Mouse (Mus musculus): Measurements from ENCODE around the gene Afdn. TPM values are rescaled to one million over a fixed set of nuclear protein-coding genes. Genes with fewer than 3 reads are reported as not detected.

Afdn gene
- polyA plus RNA-seq, 1 experiment, result 11.6 TPM

DNA sequence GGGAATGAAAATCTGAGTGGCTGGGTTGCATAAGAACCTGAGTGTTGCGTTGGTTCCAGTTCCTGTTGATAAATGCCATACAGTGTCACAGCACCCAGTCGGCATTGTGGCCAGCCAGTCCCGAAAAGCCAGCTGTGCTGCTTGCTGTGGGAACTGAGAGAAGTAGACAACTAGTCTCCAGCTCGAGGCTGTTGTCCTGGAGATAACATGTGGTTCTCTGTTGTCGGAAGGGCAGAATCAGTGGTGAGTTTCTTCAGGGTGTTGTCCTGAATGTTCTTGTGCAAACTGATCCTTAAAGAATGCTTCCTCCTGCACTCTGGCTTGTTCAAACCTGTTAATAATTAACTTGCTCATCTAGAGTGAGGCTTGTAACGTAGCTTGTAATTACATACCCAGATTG, 107.1 kb downstream of the Afdn start:
- Histone ChIP-seq H3K27me3 (ENCODE audit: control insufficient read depth, insufficient read depth, low read length) (no peaks in the 10 kb centered on the region), H3K27ac (ENCODE audit: control insufficient read depth, insufficient read depth, low read length) (no peak overlapping the region), H3K36me3 (ENCODE audit: control insufficient read depth, insufficient read depth, low read length) (no peaks in the 10 kb centered on the region), H3K4me1 (replicated peaks; ENCODE audit: control insufficient read depth, insufficient read depth, low read length) (no peaks in the 10 kb centered on the region), H3K4me3 (ENCODE audit: control insufficient read depth, insufficient read depth, low read length) (no peak overlapping the region)
- 85% methylated on average over 6 of the region's 6 CpGs for WGBS
- TF ChIP-seq CTCF (IDR thresholded peaks at IDR 0.05; ENCODE audit: borderline replicate concordance, control insufficient read depth, extremely low read depth, insufficient read depth, low read length, poor library complexity), result no peak
- no peak for TF ChIP-seq POLR2A (IDR thresholded peaks at IDR 0.05; ENCODE audit: control insufficient read depth, extremely low read depth, insufficient read depth, low read length, poor library complexity)
- no peak for DNase-seq

DNA sequence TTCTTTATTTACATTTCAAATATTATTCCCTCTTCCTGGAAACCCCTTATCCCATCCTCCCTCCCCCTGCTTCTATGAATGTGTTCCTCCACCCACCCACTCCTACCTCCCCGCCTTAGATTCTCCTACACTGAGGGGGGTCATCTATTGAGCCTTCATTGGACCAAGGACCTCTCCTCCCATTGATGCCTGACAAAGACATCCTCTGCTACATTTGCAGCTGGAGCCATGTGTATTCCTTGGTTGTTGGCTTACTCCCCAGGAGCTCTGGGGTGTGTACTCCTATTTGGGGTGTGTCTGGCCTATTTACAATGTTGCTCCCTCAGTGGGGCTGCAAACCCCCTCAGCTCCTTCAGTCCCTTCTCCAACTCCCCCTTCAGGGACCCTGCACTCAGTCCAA, 109.9 kb downstream of the Afdn start:
- H3K27ac ChIP-seq (ENCODE audit: control insufficient read depth, insufficient read depth, low read length), result no peak overlapping the region
- H3K27me3 ChIP-seq (ENCODE audit: control insufficient read depth, insufficient read depth, low read length), result no peaks in the 10 kb centered on the region
- WGBS, result 92% methylated on average over 1 of the region's 1 CpGs
- TF ChIP-seq POLR2A (IDR thresholded peaks at IDR 0.05; ENCODE audit: control insufficient read depth, extremely low read depth, insufficient read depth, low read length, poor library complexity), result no peak
- no peak for TF ChIP-seq CTCF (IDR thresholded peaks at IDR 0.05; ENCODE audit: borderline replicate concordance, control insufficient read depth, extremely low read depth, insufficient read depth, low read length, poor library complexity)
- no peaks in the 10 kb centered on the region for H3K36me3 ChIP-seq (ENCODE audit: control insufficient read depth, insufficient read depth, low read length)
- no peaks in the 10 kb centered on the region for H3K4me1 ChIP-seq (replicated peaks; ENCODE audit: control insufficient read depth, insufficient read depth, low read length)
- H3K4me3 ChIP-seq (ENCODE audit: control insufficient read depth, insufficient read depth, low read length), result no peak overlapping the region
- no peak for DNase-seq

GRCm38 (mm10) chr17:13874245-13874644, 113.9 kb downstream of the Afdn start:
- Histone ChIP-seq H3K27ac (ENCODE audit: control insufficient read depth, insufficient read depth, low read length) (no peak overlapping the region), H3K4me3 (ENCODE audit: control insufficient read depth, insufficient read depth, low read length) (no peak overlapping the region), H3K4me1 (replicated peaks; ENCODE audit: control insufficient read depth, insufficient read depth, low read length) (no peaks in the 10 kb centered on the region), H3K36me3 (ENCODE audit: control insufficient read depth, insufficient read depth, low read length) (no peaks in the 10 kb centered on the region), H3K27me3 (ENCODE audit: control insufficient read depth, insufficient read depth, low read length) (no peaks in the 10 kb centered on the region)
- TF ChIP-seq POLR2A (IDR thresholded peaks at IDR 0.05; ENCODE audit: control insufficient read depth, extremely low read depth, insufficient read depth, low read length, poor library complexity), result no peak
- TF ChIP-seq CTCF (IDR thresholded peaks at IDR 0.05; ENCODE audit: borderline replicate concordance, control insufficient read depth, extremely low read depth, insufficient read depth, low read length, poor library complexity), result no peak
- 95% methylated on average over 1 of the region's 1 CpGs for WGBS
- DNase-seq, result no peak

DNA sequence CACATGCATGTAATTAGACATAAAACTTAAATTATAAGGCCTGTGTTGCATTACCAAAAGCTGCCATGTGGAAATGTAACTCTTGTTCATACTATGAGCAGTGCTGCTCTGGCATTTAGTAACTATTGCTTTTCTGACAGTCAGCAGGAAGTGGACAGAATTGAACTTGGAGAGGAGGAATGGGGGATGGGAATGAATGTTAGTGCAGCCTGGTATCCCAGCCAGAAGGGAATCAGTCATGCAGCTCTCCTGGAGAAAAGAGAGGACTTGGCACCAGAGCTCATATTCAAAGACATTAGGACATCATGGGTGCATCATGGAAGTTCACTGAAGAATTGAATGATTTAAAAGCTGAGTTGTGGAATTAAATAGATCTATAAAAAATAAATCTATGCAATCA, 117.1 kb downstream of the Afdn start:
- H3K4me3 ChIP-seq (ENCODE audit: control insufficient read depth, insufficient read depth, low read length), result no peak overlapping the region
- no peak for TF ChIP-seq CTCF (IDR thresholded peaks at IDR 0.05; ENCODE audit: borderline replicate concordance, control insufficient read depth, extremely low read depth, insufficient read depth, low read length, poor library complexity)
- no peak for TF ChIP-seq POLR2A (IDR thresholded peaks at IDR 0.05; ENCODE audit: control insufficient read depth, extremely low read depth, insufficient read depth, low read length, poor library complexity)
- H3K27ac ChIP-seq (ENCODE audit: control insufficient read depth, insufficient read depth, low read length), result no peak overlapping the region
- no peak for DNase-seq
- H3K4me1 ChIP-seq (replicated peaks; ENCODE audit: control insufficient read depth, insufficient read depth, low read length), result no peaks in the 10 kb centered on the region
- no peaks in the 10 kb centered on the region for H3K36me3 ChIP-seq (ENCODE audit: control insufficient read depth, insufficient read depth, low read length)
- H3K27me3 ChIP-seq (ENCODE audit: control insufficient read depth, insufficient read depth, low read length), result no peaks in the 10 kb centered on the region

- DNase-seq, result no peak
- H3K4me1 ChIP-seq (replicated peaks; ENCODE audit: control insufficient read depth, insufficient read depth, low read length), result no peaks in the 10 kb centered on the region
- no peak overlapping the region for H3K27ac ChIP-seq (ENCODE audit: control insufficient read depth, insufficient read depth, low read length)
- H3K36me3 ChIP-seq (ENCODE audit: control insufficient read depth, insufficient read depth, low read length), result no peaks in the 10 kb centered on the region
- H3K27me3 ChIP-seq (ENCODE audit: control insufficient read depth, insufficient read depth, low read length), result no peaks in the 10 kb centered on the region
- TF ChIP-seq POLR2A (IDR thresholded peaks at IDR 0.05; ENCODE audit: control insufficient read depth, extremely low read depth, insufficient read depth, low read length, poor library complexity) (no peak), CTCF (IDR thresholded peaks at IDR 0.05; ENCODE audit: borderline replicate concordance, control insufficient read depth, extremely low read depth, insufficient read depth, low read length, poor library complexity) (no peak)
- H3K4me3 ChIP-seq (ENCODE audit: control insufficient read depth, insufficient read depth, low read length), result no peak overlapping the region
- WGBS, result 85% methylated on average over 1 of the region's 1 CpGs
Measured at GRCm38 (mm10) chr17:13879731-13880130, 119.4 kb downstream of the Afdn start.

DNA sequence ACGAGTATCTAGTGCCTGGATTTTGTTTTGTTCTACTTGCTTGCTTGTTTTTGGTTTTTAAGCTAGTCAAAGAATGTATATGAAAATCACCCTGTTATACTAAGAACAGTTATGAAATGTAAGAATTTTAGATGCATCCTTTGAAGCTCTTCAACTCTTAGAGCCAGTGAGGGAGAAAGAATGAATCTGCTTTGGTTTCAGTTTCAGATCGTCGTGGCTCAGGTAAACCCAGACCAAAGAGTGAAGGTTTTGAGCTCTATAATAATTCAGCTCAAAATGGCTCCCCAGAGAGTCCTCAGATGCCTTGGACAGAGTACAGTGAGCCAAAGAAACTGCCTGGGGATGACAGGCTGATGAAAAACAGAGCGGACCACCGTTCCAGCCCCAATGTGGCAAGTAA, 123.2 kb downstream of the Afdn start:
- no peaks in the 10 kb centered on the region for H3K4me1 ChIP-seq (replicated peaks; ENCODE audit: control insufficient read depth, insufficient read depth, low read length)
- no peaks in the 10 kb centered on the region for H3K27me3 ChIP-seq (ENCODE audit: control insufficient read depth, insufficient read depth, low read length)
- no peak overlapping the region for H3K4me3 ChIP-seq (ENCODE audit: control insufficient read depth, insufficient read depth, low read length)
- DNase-seq, result no peak
- no peaks in the 10 kb centered on the region for H3K36me3 ChIP-seq (ENCODE audit: control insufficient read depth, insufficient read depth, low read length)
- 88% methylated on average over 5 of the region's 5 CpGs for WGBS
- H3K27ac ChIP-seq (ENCODE audit: control insufficient read depth, insufficient read depth, low read length), result no peak overlapping the region
- TF ChIP-seq CTCF (IDR thresholded peaks at IDR 0.05; ENCODE audit: borderline replicate concordance, control insufficient read depth, extremely low read depth, insufficient read depth, low read length, poor library complexity) (no peak), POLR2A (IDR thresholded peaks at IDR 0.05; ENCODE audit: control insufficient read depth, extremely low read depth, insufficient read depth, low read length, poor library complexity) (no peak)

GRCm38 (mm10) chr17:13889818-13890434, 129.6 kb downstream of the Afdn start:
- no peak for DNase-seq
- 95% methylated on average over 7 of the region's 7 CpGs for WGBS
- Histone ChIP-seq H3K27ac (ENCODE audit: control insufficient read depth, insufficient read depth, low read length) (no peak overlapping the region), H3K4me1 (replicated peaks; ENCODE audit: control insufficient read depth, insufficient read depth, low read length) (no peaks in the 10 kb centered on the region), H3K4me3 (ENCODE audit: control insufficient read depth, insufficient read depth, low read length) (no peak overlapping the region), H3K27me3 (ENCODE audit: control insufficient read depth, insufficient read depth, low read length) (no peaks in the 10 kb centered on the region), H3K36me3 (ENCODE audit: control insufficient read depth, insufficient read depth, low read length) (no peaks in the 10 kb centered on the region)
- TF ChIP-seq POLR2A (IDR thresholded peaks at IDR 0.05; ENCODE audit: control insufficient read depth, extremely low read depth, insufficient read depth, low read length, poor library complexity) (no peak), CTCF (IDR thresholded peaks at IDR 0.05; ENCODE audit: borderline replicate concordance, control insufficient read depth, extremely low read depth, insufficient read depth, low read length, poor library complexity) (no peak)

Measured in thymus, adult 2 months (tissue).